14 mouse cellular contexts compared by ENCODE assay signal in the genomic region with DNA sequence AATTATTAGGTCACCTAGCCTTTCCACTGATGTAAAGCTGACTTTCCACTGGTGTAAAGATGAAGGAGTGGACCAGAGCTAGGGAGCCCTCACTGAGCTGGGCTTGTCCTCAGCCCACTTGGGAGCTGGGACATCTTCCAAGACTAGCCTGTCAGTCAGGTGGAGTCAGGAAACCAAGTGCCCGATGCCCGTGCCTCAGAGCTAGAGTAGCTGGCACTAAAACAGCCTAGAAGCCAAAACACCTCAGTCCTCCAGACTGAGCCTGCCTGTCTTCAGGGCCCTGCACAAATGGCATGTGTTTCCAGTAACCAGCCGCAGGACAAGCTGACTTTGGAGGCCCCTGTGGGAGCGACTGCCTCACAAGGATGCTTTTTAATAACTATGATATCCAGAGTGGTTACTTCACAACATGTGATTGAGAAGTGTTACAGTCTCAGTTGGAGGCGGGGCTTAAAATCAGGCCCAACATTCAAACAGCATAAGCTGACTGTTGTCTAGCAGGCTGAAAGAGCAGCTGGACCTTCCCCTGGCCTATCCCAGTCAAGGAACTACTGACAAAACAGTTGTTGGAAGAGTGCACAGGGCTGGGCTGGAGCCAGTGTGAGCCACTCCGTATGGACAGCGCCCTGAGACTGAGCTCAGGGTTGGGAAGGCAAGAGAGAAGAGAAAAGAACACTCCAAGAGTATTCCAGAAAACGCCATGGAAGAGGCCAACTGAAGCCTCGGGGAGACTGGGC.
DNase-seq lines count a peak whose midpoint lies in the region; ATAC-seq and TF ChIP-seq lines count a peak whose summit lies in the region.
"Had no signal": no experiment of that assay in that cellular context is flagged by ENCODE, and none has a peak within 500 bp of the region (broad histone marks: within the 10 kb centered on the region; RNA-seq: fewer than 3 reads in every experiment).

No protein-coding gene starts in this region.

- peak; percentile 48 for DNase-seq in embryonic facial prominence, embryonic 14.5 days (ENCODE audit: low spot score)
- peak; percentile 52 for DNase-seq in heart, adult 2 months
- peak; percentile 80 for DNase-seq in lung, postnatal 0 days (ENCODE audit: low spot score)
- DNase-seq in embryo, embryonic 10 days (ENCODE audit: low spot score) = no peak
- no peak for DNase-seq in liver, postnatal 0 days
- DNase-seq: embryo, embryonic 11 days; kidney, adult 18-20 months; right cerebral cortex, adult 18-20 months had no signal

- no peaks in the 10 kb centered on the region for H3K36me3 ChIP-seq in intestine, embryonic 16.5 days (ENCODE audit: control insufficient read depth, insufficient read depth, low read length)
- no peaks in the 10 kb centered on the region for H3K36me3 ChIP-seq in intestine, embryonic 15.5 days
- H3K36me3 ChIP-seq in embryonic facial prominence, embryonic 14.5 days (ENCODE audit: control insufficient read depth, insufficient read depth, low read length) = 0 out of 2 replicates have a peak, but pooled peaks cover 4% of the 10 kb centered on the region
- no peaks in the 10 kb centered on the region for H3K36me3 ChIP-seq in heart, adult 2 months (ENCODE audit: control insufficient read depth, insufficient read depth, low read length)
- H3K36me3 ChIP-seq in lung, postnatal 0 days (ENCODE audit: insufficient read depth, low read length) = no peaks in the 10 kb centered on the region
- H3K36me3 ChIP-seq in liver, postnatal 0 days (replicated peaks; ENCODE audit: insufficient read depth, low read length) = no peaks in the 10 kb centered on the region
- H3K36me3 ChIP-seq: stomach, embryonic 15.5 days had no signal

- no peaks in the 10 kb centered on the region for H3K4me1 ChIP-seq in intestine, embryonic 16.5 days (ENCODE audit: control insufficient read depth, insufficient read depth, low read length)
- no peaks in the 10 kb centered on the region for H3K4me1 ChIP-seq in intestine, embryonic 15.5 days (replicated peaks)
- peaks cover 46% of the 10 kb centered on the region for H3K4me1 ChIP-seq in embryonic facial prominence, embryonic 14.5 days (ENCODE audit: control insufficient read depth, insufficient read depth, low read length)
- no peaks in the 10 kb centered on the region for H3K4me1 ChIP-seq in heart, adult 2 months (ENCODE audit: control insufficient read depth, insufficient read depth, low read length)
- no peaks in the 10 kb centered on the region for H3K4me1 ChIP-seq in lung, postnatal 0 days (ENCODE audit: insufficient read depth, low read depth, low read length)
- H3K4me1 ChIP-seq in liver, postnatal 0 days (ENCODE audit: insufficient read depth) = no peaks in the 10 kb centered on the region
- H3K4me1 ChIP-seq: stomach, embryonic 15.5 days had no signal

- no peaks in the 10 kb centered on the region for H3K9me3 ChIP-seq in intestine, embryonic 16.5 days (ENCODE audit: control insufficient read depth, low read length)
- H3K9me3 ChIP-seq in intestine, embryonic 15.5 days = no peaks in the 10 kb centered on the region
- no peaks in the 10 kb centered on the region for H3K9me3 ChIP-seq in embryonic facial prominence, embryonic 14.5 days (ENCODE audit: control insufficient read depth, low read length)
- H3K9me3 ChIP-seq in lung, postnatal 0 days (ENCODE audit: low read length) = no peaks in the 10 kb centered on the region
- no peaks in the 10 kb centered on the region for H3K9me3 ChIP-seq in liver, postnatal 0 days (ENCODE audit: low read length)
- H3K9me3 ChIP-seq: stomach, embryonic 15.5 days had no signal

- H3K4me2 ChIP-seq in intestine, embryonic 16.5 days (ENCODE audit: low read depth, low read length) = no peak overlapping the region
- no peak overlapping the region for H3K4me2 ChIP-seq in intestine, embryonic 15.5 days (replicated peaks)
- H3K4me2 ChIP-seq in embryonic facial prominence, embryonic 14.5 days (ENCODE audit: low read depth, low read length) = no peak overlapping the region
- H3K4me2 ChIP-seq in lung, postnatal 0 days (replicated peaks; ENCODE audit: low read depth, low read length) = no peak overlapping the region
- H3K4me2 ChIP-seq in liver, postnatal 0 days (ENCODE audit: low read depth, low read length) = no peak overlapping the region
- H3K4me2 ChIP-seq: stomach, embryonic 15.5 days had no signal

- ATAC-seq in intestine, embryonic 16.5 days = 0 out of 2 replicates have a peak, but pooled peaks have one; percentile 40
- no peak for ATAC-seq in intestine, embryonic 15.5 days
- ATAC-seq in embryonic facial prominence, embryonic 14.5 days (ENCODE audit: low read depth) = peak; percentile 49
- ATAC-seq in lung, postnatal 0 days = peak; percentile 89
- no peak for ATAC-seq in erythroid progenitor cell, adult 5-6 weeks (replicated peaks; ENCODE audit: low FRiP score, poor library complexity, severe bottlenecking)
- ATAC-seq in liver, postnatal 0 days = no peak

- intact Hi-C loops in heart, adult 2 months (cut with DNase I) = no loop called here

- H3K79me2 ChIP-seq in heart, adult 2 months (replicated peaks; ENCODE audit: control insufficient read depth, insufficient read depth, low read length) = no peaks in the 10 kb centered on the region

- no peak for TF ChIP-seq EP300 in heart, adult 2 months (IDR thresholded peaks at IDR 0.05; ENCODE audit: insufficient read depth, low read depth, low read length)
- TF ChIP-seq EP300 in lung, postnatal 0 days (IDR thresholded peaks at IDR 0.05) = no peak
- no peak for TF ChIP-seq EP300 in liver, postnatal 0 days (IDR thresholded peaks at IDR 0.05; ENCODE audit: low read depth)

- TF ChIP-seq CTCF in heart, adult 2 months (IDR thresholded peaks at IDR 0.05) = no peak
- no peak for TF ChIP-seq CTCF in lung, postnatal 0 days (IDR thresholded peaks at IDR 0.05)
- no peak for TF ChIP-seq CTCF in liver, postnatal 0 days (IDR thresholded peaks at IDR 0.05; ENCODE audit: low read depth)

- no peak for TF ChIP-seq POLR2A in heart, adult 2 months (IDR thresholded peaks at IDR 0.05; ENCODE audit: insufficient read depth, low read depth, low read length)

- no peak overlapping the region for H3K27ac ChIP-seq in intestine, embryonic 16.5 days (ENCODE audit: low read length)
- H3K27ac ChIP-seq in intestine, embryonic 15.5 days = no peak overlapping the region
- H3K27ac ChIP-seq in embryonic facial prominence, embryonic 14.5 days (replicated peaks; ENCODE audit: low read depth, low read length) = no peak overlapping the region; the same call in 1 of the 2 replicates
- H3K27ac ChIP-seq in heart, adult 2 months = no peak overlapping the region
- no peak overlapping the region for H3K27ac ChIP-seq in lung, postnatal 0 days (ENCODE audit: low read length)
- H3K27ac ChIP-seq in liver, postnatal 0 days (ENCODE audit: low read depth) = no peak overlapping the region
- H3K27ac ChIP-seq: left cerebral cortex, adult 2 months; macrophage; stomach, embryonic 15.5 days had no signal

- no peaks in the 10 kb centered on the region for H3K27me3 ChIP-seq in intestine, embryonic 16.5 days (replicated peaks; ENCODE audit: control insufficient read depth, insufficient read depth, low read length)
- no peaks in the 10 kb centered on the region for H3K27me3 ChIP-seq in intestine, embryonic 15.5 days (replicated peaks)
- no peaks in the 10 kb centered on the region for H3K27me3 ChIP-seq in embryonic facial prominence, embryonic 14.5 days (replicated peaks; ENCODE audit: control insufficient read depth, insufficient read depth, low read length)
- no peaks in the 10 kb centered on the region for H3K27me3 ChIP-seq in heart, adult 2 months (ENCODE audit: control insufficient read depth, insufficient read depth, low read length)
- 0 out of 2 replicates have a peak, but pooled peaks cover 4% of the 10 kb centered on the region for H3K27me3 ChIP-seq in lung, postnatal 0 days (replicated peaks; ENCODE audit: insufficient read depth, low read length)
- no peaks in the 10 kb centered on the region for H3K27me3 ChIP-seq in liver, postnatal 0 days (ENCODE audit: insufficient read depth, low read length)
- H3K27me3 ChIP-seq: stomach, embryonic 15.5 days had no signal

- WGBS in intestine, embryonic 16.5 days = 77% methylated on average over 9 of the region's 9 CpGs
- 80% methylated on average over 9 of the region's 9 CpGs for WGBS in intestine, embryonic 15.5 days
- 63% methylated on average over 9 of the region's 9 CpGs for WGBS in embryonic facial prominence, embryonic 14.5 days
- 53% methylated on average over 9 of the region's 9 CpGs for WGBS in heart, adult 2 months
- 70% methylated on average over 9 of the region's 9 CpGs for WGBS in lung, postnatal 0 days
- WGBS in liver, postnatal 0 days (ENCODE audit: insufficient replicate concordance) = 76% methylated on average over 9 of the region's 9 CpGs

- no peak overlapping the region for H3K4me3 ChIP-seq in intestine, embryonic 16.5 days (ENCODE audit: low read length)
- H3K4me3 ChIP-seq in intestine, embryonic 15.5 days (replicated peaks) = no peak overlapping the region
- no peak overlapping the region for H3K4me3 ChIP-seq in embryonic facial prominence, embryonic 14.5 days (ENCODE audit: low read depth, low read length)
- H3K4me3 ChIP-seq in heart, adult 2 months = no peak overlapping the region
- no peak overlapping the region for H3K4me3 ChIP-seq in lung, postnatal 0 days (ENCODE audit: low read depth, low read length)
- H3K4me3 ChIP-seq in liver, postnatal 0 days (ENCODE audit: low read depth, low read length) = no peak overlapping the region
- H3K4me3 ChIP-seq: left cerebral cortex, adult 2 months; stomach, embryonic 15.5 days had no signal

- H3K9ac ChIP-seq in intestine, embryonic 16.5 days (ENCODE audit: low read depth, low read length) = no peak overlapping the region
- H3K9ac ChIP-seq in intestine, embryonic 15.5 days = no peak overlapping the region
- H3K9ac ChIP-seq in embryonic facial prominence, embryonic 14.5 days (ENCODE audit: low read depth, low read length) = no peak overlapping the region
- H3K9ac ChIP-seq in heart, adult 2 months (ENCODE audit: low read depth, low read length) = no peak overlapping the region
- no peak overlapping the region for H3K9ac ChIP-seq in lung, postnatal 0 days (replicated peaks; ENCODE audit: low read depth)
- no peak overlapping the region for H3K9ac ChIP-seq in liver, postnatal 0 days (replicated peaks)
- H3K9ac ChIP-seq: stomach, embryonic 15.5 days had no signal

Comparison
In these comparisons a context has a peak if more than half of its experiments do, and no peak if none do; other contexts are left out.
1. ATAC-seq: peak in intestine, embryonic 16.5 days (single experiment), embryonic facial prominence, embryonic 14.5 days (single experiment) and lung, postnatal 0 days (single experiment); none in intestine, embryonic 15.5 days (single experiment), erythroid progenitor cell, adult 5-6 weeks (single experiment) and liver, postnatal 0 days (single experiment).
2. DNase-seq: peak in embryonic facial prominence, embryonic 14.5 days (single experiment), heart, adult 2 months (2 of 2) and lung, postnatal 0 days (single experiment); none in embryo, embryonic 10 days (single experiment) and liver, postnatal 0 days (single experiment).